Mouse (Mus musculus): ENCODE measurements around the gene Treml1.
A peak's percentile ranks its signal among the peaks of the same experiment; 100 is the strongest.
"Not testable (repeated sequence)": the region's sequence is repeated elsewhere in the genome, so short reads cannot be mapped to it uniquely, and the experiment has no call there.

Treml1 gene

DNA sequence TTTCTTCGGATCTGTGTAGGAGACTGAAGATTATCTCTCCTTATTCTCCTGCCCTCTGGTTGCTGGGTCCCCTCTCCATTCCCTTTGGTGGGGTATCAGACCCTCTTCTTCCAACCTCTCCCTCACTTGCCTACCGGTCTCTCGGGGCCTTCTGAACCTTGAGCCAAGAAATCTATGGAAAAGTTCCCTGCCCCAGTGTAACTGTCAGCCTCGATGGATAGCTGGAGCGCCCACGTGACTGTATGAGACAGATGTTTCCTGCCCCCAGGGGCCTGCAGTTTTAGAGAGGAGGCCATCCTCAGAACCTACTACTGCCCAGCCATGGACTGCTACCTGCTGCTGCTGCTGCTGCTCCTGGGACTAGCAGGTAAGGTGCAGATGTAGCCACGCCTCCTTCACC lies at the start of gene Treml1:
Treml1 (plus strand) TSS at position 301 of the 400 bp plus-strand sequence.
- TF ChIP-seq GATA4 (IDR thresholded peaks at IDR 0.05; ENCODE audit: insufficient replicate concordance, low read length): no peak

DNA sequence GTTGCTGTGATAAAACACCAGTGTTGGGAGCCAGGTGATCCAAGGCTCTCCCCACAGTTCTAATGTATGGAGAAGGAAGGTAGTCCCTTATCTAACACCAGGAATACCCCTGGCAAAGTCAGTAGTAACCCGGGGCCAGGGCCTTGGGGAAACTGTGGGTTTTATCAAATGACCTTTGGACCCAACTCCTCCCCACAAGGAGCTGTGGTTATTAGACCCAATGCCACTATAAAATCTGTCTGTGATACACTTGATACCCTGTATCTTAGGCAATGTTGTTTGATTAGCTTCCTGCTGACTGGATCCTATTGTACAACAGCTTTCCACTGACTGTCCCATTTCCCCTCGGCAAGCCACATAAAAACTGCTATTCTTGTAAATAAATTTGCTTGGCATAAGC lies 47.6 kb upstream of the Treml1 start:
- no peak for TF ChIP-seq GATA4 (IDR thresholded peaks at IDR 0.05; ENCODE audit: insufficient replicate concordance, low read length)

DNA sequence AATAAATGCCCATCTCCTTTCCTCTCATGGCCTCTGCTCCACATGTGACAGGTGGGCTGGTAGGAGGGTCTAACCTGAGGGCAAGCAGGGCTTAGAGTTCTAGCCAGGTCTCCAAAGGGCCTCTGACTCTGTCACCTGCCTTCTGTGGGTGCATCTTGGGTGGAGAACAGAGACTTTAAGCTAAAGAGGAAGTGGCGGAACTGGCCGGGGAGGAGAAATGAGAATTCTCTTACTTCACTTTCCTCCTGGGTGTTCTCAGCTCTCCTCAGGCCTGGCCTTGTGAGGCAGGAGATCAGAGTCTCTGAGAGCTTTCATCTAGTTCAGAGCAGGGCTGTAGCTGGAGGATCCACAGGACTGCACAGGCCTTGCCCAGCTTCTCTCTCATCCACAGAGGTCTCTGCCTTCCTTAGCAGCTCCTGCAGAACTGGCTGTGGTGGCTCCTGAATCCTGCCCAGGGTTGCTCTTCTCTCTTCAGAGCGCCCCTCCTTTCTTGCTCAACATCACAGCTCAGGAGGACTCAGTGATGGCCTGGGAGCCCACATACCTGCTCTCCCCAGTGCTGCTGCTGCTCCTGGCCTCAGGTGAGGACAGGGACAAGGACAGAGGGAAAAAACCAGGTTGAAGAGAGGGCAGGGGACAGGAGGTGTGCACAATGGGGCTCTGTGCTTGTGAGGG lies 43.7 kb upstream of the Treml1 start, which contains the start of gene B430306N03Rik:
B430306N03Rik (plus strand) TSS at position 237 of the 675 bp plus-strand sequence.
- not testable (repeated sequence) for TF ChIP-seq GATA4 (IDR thresholded peaks at IDR 0.05; ENCODE audit: insufficient replicate concordance, low read length)

DNA sequence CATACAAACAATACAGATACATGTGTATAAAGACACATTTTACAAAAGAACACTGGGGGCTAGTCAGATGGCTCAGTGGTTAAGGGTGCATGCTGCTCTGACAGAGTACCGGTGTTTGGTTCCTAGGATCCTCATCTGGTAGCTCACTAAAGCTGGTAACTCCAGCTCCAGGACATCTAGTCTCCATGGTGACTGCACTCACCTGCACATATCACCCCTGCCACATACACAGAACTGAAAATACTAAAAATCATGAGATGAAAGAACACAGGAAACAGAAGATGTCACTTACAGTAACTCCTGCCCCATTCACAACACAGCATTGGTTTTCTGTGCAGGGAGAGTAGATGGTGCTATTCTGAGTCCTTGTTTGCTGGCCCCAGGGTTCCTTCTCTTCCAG lies 41.0 kb upstream of the Treml1 start:
- no peak for TF ChIP-seq GATA4 (IDR thresholded peaks at IDR 0.05; ENCODE audit: insufficient replicate concordance, low read length)

DNA sequence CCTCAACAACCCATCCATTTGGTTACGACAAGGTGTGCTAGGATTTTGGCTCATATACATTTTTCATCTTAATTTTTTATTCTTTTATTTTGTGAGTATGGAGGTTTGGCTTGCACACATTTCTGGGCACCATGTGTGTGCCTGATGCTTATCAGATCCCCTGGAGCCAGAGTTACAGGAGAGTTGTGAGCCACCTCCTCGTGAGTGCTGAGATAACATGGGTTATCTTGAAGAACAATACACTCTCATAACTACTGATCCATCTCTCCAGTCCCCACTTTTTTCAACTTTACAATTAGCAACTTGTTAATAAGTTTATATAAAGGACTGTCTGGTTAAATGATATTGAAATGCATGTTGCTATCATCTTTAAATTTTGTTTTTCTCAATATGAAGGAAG lies 38.4 kb upstream of the Treml1 start:
- TF ChIP-seq GATA4 (IDR thresholded peaks at IDR 0.05; ENCODE audit: insufficient replicate concordance, low read length): no peak

DNA sequence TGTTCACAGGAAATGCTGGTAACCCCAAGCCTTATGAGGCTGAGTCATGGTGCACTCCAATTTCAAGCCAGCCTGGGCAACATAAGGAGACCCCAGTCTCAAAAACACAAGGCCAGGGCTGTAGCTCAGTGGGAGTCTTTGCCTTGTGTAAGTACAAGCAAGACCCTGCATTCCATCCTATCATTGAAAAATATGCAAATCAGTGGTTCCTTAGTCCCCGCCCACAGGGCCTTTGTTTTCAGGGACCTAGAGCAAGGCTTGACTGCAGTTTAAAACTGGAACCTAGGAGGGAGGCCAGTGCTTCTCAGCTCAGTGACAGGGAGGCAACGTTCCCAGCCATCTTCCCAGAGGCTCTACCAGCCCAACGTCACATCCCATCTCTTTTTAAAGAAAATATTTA lies 36.5 kb upstream of the Treml1 start:
- TF ChIP-seq GATA4 (IDR thresholded peaks at IDR 0.05; ENCODE audit: insufficient replicate concordance, low read length): no peak

DNA sequence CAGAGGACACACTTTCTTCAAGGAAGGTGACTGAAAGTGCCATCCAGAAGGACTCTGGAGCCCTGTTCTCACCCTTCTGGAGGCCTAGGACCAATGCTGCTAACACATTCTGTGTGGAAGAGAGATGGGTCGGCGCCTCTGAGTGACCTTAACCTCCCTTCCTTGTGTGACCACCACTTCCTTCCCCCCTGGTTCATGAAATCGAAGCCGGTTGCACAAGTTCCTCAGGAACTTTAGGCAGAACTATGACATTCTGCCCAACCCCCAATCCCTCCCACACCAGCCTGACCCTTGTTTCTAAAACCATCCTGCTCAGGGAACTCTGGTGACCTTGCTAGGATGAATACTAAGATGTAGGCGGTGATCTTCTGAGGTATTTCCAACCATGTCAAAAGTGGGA lies 35.5 kb upstream of the Treml1 start:
- no peak for TF ChIP-seq GATA4 (IDR thresholded peaks at IDR 0.05; ENCODE audit: insufficient replicate concordance, low read length)

DNA sequence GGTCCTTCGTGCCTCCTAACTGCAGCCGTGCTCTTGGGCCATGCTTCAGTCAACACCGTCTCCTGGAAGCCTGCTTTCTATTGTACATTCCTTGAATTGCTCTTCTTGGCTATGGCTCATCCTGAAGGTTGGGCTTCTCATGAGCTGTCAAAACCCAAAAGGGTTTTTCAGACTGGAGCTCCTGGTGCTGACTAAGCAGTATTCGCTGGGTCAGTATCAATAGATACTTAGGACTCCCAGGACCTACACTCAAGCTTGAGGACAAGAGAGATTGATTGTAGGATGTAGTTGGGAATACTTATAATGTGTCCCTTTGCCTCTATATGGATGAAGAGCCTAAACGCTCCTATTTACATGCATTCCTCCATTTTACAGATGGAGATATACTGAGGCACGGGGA lies 34.6 kb upstream of the Treml1 start:
- TF ChIP-seq GATA4 (IDR thresholded peaks at IDR 0.05; ENCODE audit: insufficient replicate concordance, low read length): no peak

DNA sequence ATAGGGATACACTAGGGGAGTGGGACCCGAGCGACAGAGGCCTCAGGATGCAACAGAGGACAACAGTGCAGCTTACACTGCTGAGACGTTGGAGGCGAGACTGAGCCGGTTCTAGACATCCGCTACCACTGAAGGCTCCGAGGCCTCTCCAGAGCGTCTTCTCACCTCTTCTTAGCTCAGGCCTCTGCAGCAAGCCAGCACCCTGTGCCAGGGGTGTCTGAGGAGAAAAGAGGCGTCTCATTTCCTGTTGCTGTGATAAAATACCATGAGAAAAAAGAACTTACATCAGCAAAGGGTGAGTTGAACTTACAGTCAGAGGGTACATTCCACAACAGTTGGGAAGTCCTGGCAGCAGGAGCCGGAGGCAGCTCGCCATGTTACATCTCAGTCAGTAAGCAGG lies 34.1 kb upstream of the Treml1 start:
- TF ChIP-seq GATA4 (IDR thresholded peaks at IDR 0.05; ENCODE audit: insufficient replicate concordance, low read length): no peak

DNA sequence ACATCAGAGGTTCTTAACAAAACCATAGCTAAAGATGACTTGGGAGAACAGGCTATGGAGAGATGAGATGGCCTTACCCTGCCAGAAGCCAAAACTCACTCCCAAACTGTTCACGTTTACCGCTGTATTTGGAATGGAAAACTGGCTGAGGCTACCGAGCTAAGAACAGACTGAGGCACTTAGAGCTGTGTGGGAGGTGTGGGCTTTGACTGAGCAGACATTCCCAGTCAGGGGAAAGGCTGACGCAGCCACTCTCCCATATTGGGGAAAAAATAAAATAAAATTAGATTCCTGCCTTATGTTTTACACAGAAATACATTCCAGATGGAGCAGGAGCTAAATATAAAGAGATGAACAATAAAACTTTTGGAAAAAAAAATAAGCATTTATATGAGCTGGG lies 33.1 kb upstream of the Treml1 start:
- no peak for TF ChIP-seq GATA4 (IDR thresholded peaks at IDR 0.05; ENCODE audit: insufficient replicate concordance, low read length)

DNA sequence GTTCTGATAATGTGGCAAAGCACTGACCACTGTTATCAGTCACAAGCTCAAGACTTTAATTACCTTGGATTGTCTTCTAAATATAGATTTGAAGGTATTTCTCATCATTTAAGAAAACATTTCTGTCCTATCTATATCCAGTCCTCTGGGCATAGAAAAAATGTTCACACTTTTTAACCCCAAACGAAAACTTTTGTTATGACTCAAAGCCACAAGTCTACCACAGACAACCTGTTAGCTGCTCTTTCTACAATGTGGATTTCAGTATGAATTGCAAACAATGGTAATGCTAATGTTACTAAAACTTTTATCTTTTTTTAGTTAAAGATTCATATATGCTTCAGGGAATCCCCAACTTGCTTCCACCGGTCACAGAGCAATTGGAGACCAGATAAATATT lies 27.2 kb upstream of the Treml1 start:
- TF ChIP-seq GATA4 (IDR thresholded peaks at IDR 0.05; ENCODE audit: insufficient replicate concordance, low read length): no peak

DNA sequence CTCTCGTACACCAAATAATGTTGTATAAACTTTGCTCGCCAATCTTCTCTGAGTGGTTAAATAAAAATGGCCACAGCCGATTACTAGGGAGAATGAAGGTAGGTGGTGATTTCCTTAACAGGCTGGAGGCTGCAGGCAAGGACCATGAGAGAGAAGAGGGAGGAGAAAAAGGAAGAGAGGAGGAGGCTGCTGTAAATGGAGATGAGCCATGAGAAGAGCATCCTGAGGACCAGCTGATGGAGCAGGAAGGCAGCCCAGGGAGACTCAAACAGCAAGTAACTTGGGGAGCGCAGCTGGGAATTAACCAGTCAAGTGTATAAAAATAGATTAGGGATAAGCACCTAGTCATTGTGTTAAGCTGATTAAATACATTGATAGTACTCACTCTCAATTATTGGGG lies 25.5 kb upstream of the Treml1 start:
- no peak for TF ChIP-seq GATA4 (IDR thresholded peaks at IDR 0.05; ENCODE audit: insufficient replicate concordance, low read length)

DNA sequence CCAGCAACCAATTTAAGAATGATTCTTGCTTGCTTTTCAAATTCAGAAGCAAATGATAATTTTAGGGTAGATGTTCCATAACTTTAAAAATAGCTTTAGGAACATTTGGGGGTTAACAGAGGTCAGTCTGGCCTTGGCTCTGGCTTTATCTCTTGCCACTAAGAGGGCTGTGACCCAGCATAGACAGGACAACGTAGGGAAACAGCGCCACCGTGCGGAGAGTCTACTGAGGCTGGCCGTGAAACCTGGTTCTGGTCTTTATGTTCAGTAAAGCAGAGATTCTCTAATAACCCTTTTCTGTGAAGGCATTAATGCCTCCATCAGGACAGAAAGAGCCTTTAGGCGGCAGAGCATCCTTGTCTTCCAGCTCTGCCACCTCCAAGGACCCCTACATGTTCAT lies 22.9 kb upstream of the Treml1 start:
- peak; percentile 76 for TF ChIP-seq GATA4 (IDR thresholded peaks at IDR 0.05; ENCODE audit: insufficient replicate concordance, low read length)

DNA sequence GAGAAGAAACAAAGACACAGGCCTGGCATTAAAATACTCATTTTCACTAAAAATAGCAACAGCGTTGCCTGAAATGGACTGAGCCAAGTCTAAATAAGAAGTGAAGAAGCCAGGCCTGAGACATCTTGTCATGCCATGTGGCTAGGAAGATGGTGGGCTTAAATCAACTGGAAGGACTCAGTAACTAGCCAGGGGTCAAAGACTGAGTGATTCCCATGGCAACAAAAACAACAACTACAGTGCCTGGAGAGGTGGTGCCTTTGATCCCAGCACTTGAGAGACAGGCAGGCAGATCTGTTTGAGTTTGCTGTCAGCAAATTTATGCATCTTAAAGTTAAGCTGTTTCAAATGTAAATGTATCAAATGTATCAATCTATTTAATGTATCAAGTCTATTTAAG lies 19.4 kb upstream of the Treml1 start:
- no peak for TF ChIP-seq GATA4 (IDR thresholded peaks at IDR 0.05; ENCODE audit: insufficient replicate concordance, low read length)

DNA sequence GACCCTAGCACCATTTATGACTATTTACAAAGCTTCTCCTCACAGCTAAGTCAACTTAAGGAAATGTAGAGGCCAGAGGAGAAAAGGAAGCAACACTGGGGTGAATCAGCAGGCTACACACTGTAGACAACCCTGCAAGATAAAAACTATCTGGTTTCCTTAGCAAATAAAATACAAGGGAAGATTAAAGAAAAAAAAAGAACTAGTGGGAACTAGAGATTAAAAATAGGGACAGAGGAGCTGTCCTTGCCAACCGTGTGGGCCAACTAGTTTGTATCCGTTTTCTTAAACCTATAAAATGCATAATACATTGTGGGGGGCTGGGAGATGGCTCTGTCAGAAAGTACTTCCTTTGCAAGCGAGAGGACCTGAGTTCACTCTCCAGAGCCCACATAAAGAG lies 17.8 kb upstream of the Treml1 start:
- no peak for TF ChIP-seq GATA4 (IDR thresholded peaks at IDR 0.05; ENCODE audit: insufficient replicate concordance, low read length)

DNA sequence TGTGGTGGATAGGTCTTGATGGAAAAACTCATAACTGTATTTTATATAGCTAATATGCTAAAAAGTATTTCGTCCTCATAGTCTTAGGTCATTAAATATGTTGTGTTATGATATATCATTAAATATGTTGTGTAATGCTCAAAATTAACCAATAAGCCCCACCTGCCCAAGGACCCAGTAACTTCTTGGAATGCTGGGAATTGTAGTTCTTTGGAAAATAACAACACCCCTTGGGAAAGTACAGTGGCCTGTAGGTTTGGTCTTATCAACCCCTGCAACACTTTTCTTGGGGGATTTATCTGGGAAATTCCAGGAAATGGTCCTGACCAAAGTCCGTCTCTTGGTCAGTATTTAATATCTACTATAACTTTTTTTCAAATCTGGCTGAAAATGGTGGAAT lies 16.7 kb upstream of the Treml1 start:
- no peak for TF ChIP-seq GATA4 (IDR thresholded peaks at IDR 0.05; ENCODE audit: insufficient replicate concordance, low read length)

DNA sequence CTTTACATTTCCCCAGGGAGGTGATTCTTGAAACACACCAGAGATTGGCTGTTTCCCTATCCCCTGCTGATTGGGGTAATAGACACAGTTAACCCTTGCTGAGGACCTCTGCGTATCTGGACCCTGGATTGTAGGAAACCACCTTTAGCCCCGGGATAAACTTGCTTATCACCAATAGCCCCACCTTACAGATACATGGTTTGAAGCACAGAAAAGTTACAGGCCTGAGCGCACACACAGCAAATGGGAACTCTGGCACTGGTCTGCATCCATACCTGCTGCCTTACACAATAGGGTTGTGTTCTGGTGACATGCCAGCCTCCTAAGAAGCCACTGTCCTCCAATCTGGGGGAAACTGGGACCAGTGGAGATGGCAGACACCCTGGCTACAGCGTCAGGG lies 13.9 kb upstream of the Treml1 start:
- TF ChIP-seq GATA4 (IDR thresholded peaks at IDR 0.05; ENCODE audit: insufficient replicate concordance, low read length): no peak

Measured in liver, adult (tissue).